Mouse (Mus musculus) kidney, adult 2 months (tissue): ENCODE results near the gene Ubr3. TPM values are rescaled to one million over a fixed set of nuclear protein-coding genes. Genes with fewer than 3 reads are reported as not detected.

ENCODE experiments used
- DNase-seq: peaks from one replicate; pipeline ENCODE4 v3.0.0; 2021
- H3K27ac ChIP-seq: fragments of 200-500 bp; 2 replicates; pipeline ENCODE4 v1.5.1; 2012; ENCODE audit warnings: low read depth, low read length, control low read depth, inconsistent platforms; ENCODE audit not compliant: insufficient read depth
- H3K27me3 ChIP-seq: fragments of 200-500 bp; replicated peaks from 2 replicates; pipeline ENCODE4 v1.6.1; 2012; ENCODE audit warnings: mild to moderate bottlenecking, moderate library complexity, low read length, inconsistent platforms; ENCODE audit not compliant: control insufficient read depth, insufficient read depth
- H3K36me3 ChIP-seq: fragments of 200-500 bp; 2 replicates; pipeline ENCODE4 v1.6.1; 2012; ENCODE audit warnings: mild to moderate bottlenecking, moderate library complexity, low read length, inconsistent platforms; ENCODE audit not compliant: control insufficient read depth, insufficient read depth
- H3K4me1 ChIP-seq: fragments of 200-500 bp; 2 replicates; pipeline ENCODE4 v1.6.1; 2011; ENCODE audit warnings: low read length; ENCODE audit not compliant: control insufficient read depth, insufficient read depth
- H3K4me3 ChIP-seq: fragments of 200-500 bp; 2 replicates; pipeline ENCODE4 v1.5.1; 2011; ENCODE audit warnings: mild to moderate bottlenecking, low read depth, low read length, control low read depth; ENCODE audit not compliant: insufficient read depth
- CTCF ChIP-seq: fragments of 200-500 bp; conservative IDR thresholded peaks from 2 replicates; pipeline ENCODE4 v1.5.1; 2011; ENCODE audit warnings: low read depth, mild to moderate bottlenecking, control low read depth, low read length, moderate library complexity, mixed read lengths; ENCODE audit not compliant: insufficient read depth, insufficient read length
- POLR2A ChIP-seq: fragments of 200-500 bp; IDR thresholded peaks from one replicate; pipeline ENCODE4 v1.6.1; 2011; ENCODE audit warnings: low read depth, low read length, control low read depth
- WGBS: fragments of 180-500 bp; shearing (Covaris S2); methylation state at CpG from one replicate; pipeline ENCODE4 v1.1.7; 2018; 5-methylcytosine and 5-hydroxymethylcytosine counted together
- polyA plus RNA-seq: library from polyadenylated mRNA; depleted of rRNA; stranded (reverse); fragments of >200 nt; gene quantifications from 2 replicates; pipeline ENCODE4 v1.2.3, GENCODE M21; 2012

Gene Ubr3
- polyA plus RNA-seq, 1 experiment, result 17.8 TPM

GRCm38 (mm10) chr2:69912801-69913200 is 15.8 kb downstream of the Ubr3 start:
- H3K4me1 ChIP-seq, result no peaks in the 10 kb centered on the region
- no peak overlapping the region for H3K27ac ChIP-seq
- 53% methylated on average over 2 of the region's 2 CpGs for WGBS
- TF ChIP-seq CTCF (no peak), POLR2A (no peak)
- no peaks in the 10 kb centered on the region for H3K27me3 ChIP-seq
- H3K36me3 ChIP-seq, result peaks cover 5% of the 10 kb centered on the region; the same call in 1 of the 2 replicates
- DNase-seq, result no peak
- no peak overlapping the region for H3K4me3 ChIP-seq

DNA sequence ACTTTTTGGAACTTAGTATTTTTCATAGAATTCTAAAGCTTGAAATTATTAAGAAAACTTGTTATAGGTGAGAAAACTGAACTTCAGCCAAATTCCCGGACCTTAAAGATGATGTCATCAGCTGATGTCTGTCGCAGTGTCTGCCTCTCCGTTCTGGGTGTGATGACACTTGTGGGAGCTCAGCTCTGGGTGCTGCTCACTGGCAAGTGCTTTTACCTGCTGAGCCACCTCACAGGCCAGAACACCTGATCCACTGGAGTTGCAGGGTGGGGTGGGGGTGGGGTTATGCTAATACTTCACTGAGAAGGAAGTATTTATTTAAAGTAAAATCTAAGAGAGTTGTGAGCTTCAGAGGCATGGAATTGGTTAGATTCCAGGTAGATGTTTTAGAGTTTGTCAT is 20.3 kb downstream of the Ubr3 start:
- no peaks in the 10 kb centered on the region for H3K4me1 ChIP-seq
- TF ChIP-seq CTCF (no peak), POLR2A (no peak)
- no peak overlapping the region for H3K27ac ChIP-seq
- H3K36me3 ChIP-seq, result peaks cover 8% of the 10 kb centered on the region; the same call in 1 of the 2 replicates
- no peaks in the 10 kb centered on the region for H3K27me3 ChIP-seq
- no peak overlapping the region for H3K4me3 ChIP-seq
- no peak for DNase-seq
- WGBS, result 78% methylated on average over 3 of the region's 3 CpGs

DNA sequence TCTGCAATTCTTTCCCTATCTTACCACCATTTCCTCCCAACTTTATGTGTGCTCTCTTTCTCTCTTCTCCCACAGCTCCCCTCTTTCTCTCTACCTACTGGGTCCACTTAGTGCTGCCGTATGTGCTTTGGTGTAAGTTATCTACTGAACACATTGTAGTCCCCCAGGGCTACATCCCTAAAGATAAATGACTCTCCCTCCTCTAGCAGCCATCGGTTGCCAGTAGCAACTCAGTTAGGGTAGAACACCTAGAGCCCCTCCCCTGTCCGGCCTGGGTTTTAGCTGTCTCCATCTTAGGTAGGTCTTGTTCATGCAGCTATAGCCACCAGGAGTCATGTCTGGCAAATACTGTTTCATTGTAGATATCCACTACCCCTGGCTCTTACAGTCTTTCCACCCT is 27.9 kb downstream of the Ubr3 start:
- DNase-seq, result no peak
- WGBS, result 90% methylated on average over 3 of the region's 3 CpGs
- peaks cover 4% of the 10 kb centered on the region for H3K36me3 ChIP-seq
- no peaks in the 10 kb centered on the region for H3K4me1 ChIP-seq
- H3K27ac ChIP-seq, result no peak overlapping the region
- no peak overlapping the region for H3K4me3 ChIP-seq
- no peak for TF ChIP-seq POLR2A
- TF ChIP-seq CTCF, result no peak
- no peaks in the 10 kb centered on the region for H3K27me3 ChIP-seq

DNA sequence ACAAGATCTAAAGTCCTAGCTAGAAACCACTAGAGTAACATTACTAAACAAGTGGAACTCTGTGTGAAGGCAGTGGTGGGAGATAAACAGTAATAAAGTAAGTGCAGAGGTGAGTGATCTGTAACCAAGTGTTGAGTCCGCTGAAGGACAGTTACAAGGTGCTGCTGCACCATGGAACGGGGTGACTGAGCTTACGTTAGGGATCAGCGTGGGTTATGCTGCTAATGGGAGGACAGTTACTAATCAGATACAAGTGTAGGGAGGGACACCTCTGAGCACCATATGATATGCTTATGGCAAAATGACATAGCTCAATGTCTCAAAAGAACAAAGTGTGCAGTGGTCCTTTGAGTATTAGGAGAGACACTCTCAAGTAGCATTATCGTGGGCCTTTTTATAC is 39.3 kb downstream of the Ubr3 start:
- TF ChIP-seq POLR2A (no peak), CTCF (no peak)
- Histone ChIP-seq H3K4me1 (no peaks in the 10 kb centered on the region), H3K27ac (no peak overlapping the region), H3K27me3 (no peaks in the 10 kb centered on the region), H3K4me3 (no peak overlapping the region), H3K36me3 (peaks cover 3% of the 10 kb centered on the region)
- WGBS, result 85% methylated on average over 5 of the region's 5 CpGs
- no peak for DNase-seq

DNA sequence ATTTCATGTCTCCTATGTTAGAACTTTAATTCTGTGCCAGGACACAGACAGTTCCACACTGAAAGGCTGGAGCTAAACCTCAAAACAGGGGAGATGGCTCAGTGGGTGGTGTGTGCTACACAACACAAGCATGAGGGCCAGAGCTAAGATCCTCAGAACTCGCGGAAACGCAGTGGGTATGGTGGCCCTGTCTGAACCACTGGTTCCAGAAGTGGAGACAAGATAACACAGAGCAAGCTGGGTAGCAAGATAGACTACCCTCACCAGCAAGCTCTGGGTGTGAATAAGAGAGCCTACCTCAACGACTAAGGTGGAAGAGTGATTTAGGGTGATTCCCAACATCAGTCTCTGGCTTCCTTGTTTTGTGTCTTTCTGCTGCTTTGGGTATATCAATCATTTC is 42.2 kb downstream of the Ubr3 start:
- no peak for DNase-seq
- H3K27ac ChIP-seq, result no peak overlapping the region
- TF ChIP-seq POLR2A, result no peak
- TF ChIP-seq CTCF, result no peak
- H3K36me3 ChIP-seq, result peaks cover 3% of the 10 kb centered on the region
- WGBS, result 88% methylated on average over 4 of the region's 4 CpGs
- H3K4me1 ChIP-seq, result no peaks in the 10 kb centered on the region
- H3K4me3 ChIP-seq, result no peak overlapping the region
- no peaks in the 10 kb centered on the region for H3K27me3 ChIP-seq

- no peak overlapping the region for H3K27ac ChIP-seq
- no peaks in the 10 kb centered on the region for H3K27me3 ChIP-seq
- H3K4me1 ChIP-seq, result no peaks in the 10 kb centered on the region
- TF ChIP-seq POLR2A, result no peak
- TF ChIP-seq CTCF, result no peak
- 92% methylated on average over 5 of the region's 5 CpGs for WGBS
- H3K36me3 ChIP-seq, result peaks cover 2% of the 10 kb centered on the region; the same call in 1 of the 2 replicates
- no peak for DNase-seq
- H3K4me3 ChIP-seq, result no peak overlapping the region
Measured at GRCm38 (mm10) chr2:69939649-69940048, 42.6 kb downstream of the Ubr3 start.

DNA sequence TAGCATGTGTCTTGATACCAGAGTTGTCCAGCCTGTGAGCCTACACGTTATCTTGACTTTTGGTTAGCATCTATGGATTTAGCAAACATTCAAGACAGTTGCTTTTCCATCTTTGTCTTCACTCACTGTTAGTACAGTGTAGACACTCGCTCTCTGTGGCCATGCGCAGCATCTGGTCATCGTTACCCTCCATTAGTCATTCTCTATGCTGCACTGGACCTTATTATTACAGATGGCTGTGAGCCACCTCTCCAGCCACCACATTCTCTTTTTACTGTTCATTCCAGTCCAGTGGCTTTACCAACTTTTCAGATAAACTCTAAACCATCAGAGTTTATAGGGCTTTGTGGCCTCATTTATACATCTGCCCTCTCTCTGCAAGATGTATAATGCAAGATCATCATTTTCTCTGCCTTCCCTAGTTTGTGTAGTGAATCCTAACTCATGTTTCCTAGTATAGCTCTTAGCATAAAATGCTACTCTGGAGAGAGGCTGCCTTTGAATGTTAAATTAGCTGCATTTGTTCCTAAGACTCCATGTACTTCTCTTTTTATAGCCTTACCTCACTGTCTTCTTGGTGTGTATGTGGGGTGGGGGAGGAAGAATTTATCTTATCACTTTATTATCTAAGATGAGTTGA is 44.5 kb downstream of the Ubr3 start:
- Histone ChIP-seq H3K4me1 (no peaks in the 10 kb centered on the region), H3K36me3 (no peaks in the 10 kb centered on the region; the same call in 1 of the 2 replicates), H3K4me3 (no peak overlapping the region), H3K27me3 (no peaks in the 10 kb centered on the region), H3K27ac (no peak overlapping the region)
- WGBS, result 89% methylated on average over 4 of the region's 4 CpGs
- no peak for DNase-seq
- TF ChIP-seq CTCF, result no peak
- TF ChIP-seq POLR2A, result no peak
